Mouse (Mus musculus) erythroblast, embryonic 14.5 days (primary cell): Measurements from ENCODE around the gene Klk1b21. TPM values are rescaled to one million over a fixed set of nuclear protein-coding genes. Genes with fewer than 3 reads are reported as not detected.
"Not testable (repeated sequence)": the region's sequence is repeated elsewhere in the genome, so short reads cannot be mapped to it uniquely, and the experiment has no call there.

Experiments used
- H3K27me3 ChIP-seq: 2 replicates; pipeline ENCODE4 v1.6.1; 2012; ENCODE audit warnings: inconsistent platforms; ENCODE audit not compliant: control insufficient read depth
- H3K36me3 ChIP-seq: 2 replicates; pipeline ENCODE4 v1.6.1; 2012; ENCODE audit warnings: mild to moderate bottlenecking, inconsistent platforms; ENCODE audit not compliant: control insufficient read depth
- H3K4me1 ChIP-seq: 2 replicates; pipeline ENCODE4 v1.6.1; 2012; ENCODE audit warnings: inconsistent platforms; ENCODE audit not compliant: control insufficient read depth
- H3K4me3 ChIP-seq: replicated peaks from 2 replicates; pipeline ENCODE3; 2012; ENCODE audit warnings: moderate library complexity, mild to moderate bottlenecking, inconsistent platforms
- H3K9me3 ChIP-seq: 2 replicates; pipeline ENCODE4 v1.6.1; 2012; ENCODE audit warnings: low read length, inconsistent platforms, mixed read lengths; ENCODE audit not compliant: control insufficient read depth
- GATA1 ChIP-seq: IDR thresholded peaks from 2 replicates; pipeline ENCODE4 v1.6.1; 2012; ENCODE audit warnings: low read length, inconsistent platforms, mixed read lengths
- TAL1 ChIP-seq: IDR thresholded peaks from 3 replicates; pipeline ENCODE4 v1.6.1; 2012; ENCODE audit warnings: low read length, inconsistent platforms, mixed read lengths
- polyA plus RNA-seq: library from polyadenylated mRNA; stranded (reverse); fragments of >175 nt; gene quantifications from 2 replicates; pipeline ENCODE4 v1.2.3, GENCODE M21; 2012

Klk1b21 gene
- polyA plus RNA-seq: not detected in 2 replicates

- H3K9me3 ChIP-seq, H3K27me3 ChIP-seq, H3K4me1 ChIP-seq, H3K36me3 ChIP-seq, H3K4me3 ChIP-seq: not testable (repeated sequence)
Measured at GRCm38 (mm10) chr7:44102028-44102427, at the start of gene Klk1b21. TSS of gene Klk1b21 (plus strand) at chr7:44102328.

DNA sequence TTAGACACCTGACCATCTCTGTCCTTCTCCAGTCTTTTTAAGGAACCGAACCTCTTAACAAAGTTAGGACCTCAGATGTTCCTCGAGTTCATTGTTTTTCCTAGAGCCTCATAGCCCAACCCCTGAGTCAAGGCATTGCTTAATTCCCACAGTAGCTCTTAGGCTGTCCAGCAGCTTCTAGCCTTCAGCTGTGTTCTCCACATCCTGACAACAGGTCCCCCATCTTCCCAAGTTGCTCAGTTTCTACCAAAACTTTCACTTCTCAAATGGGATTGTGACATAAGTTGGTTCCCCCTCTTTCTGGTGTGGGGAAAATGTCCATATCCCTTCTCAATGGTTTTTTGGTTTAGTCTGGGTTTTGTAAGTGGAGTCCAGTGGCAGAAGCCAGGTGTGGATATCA, 30.0 kb upstream of the Klk1b21 start:
- Histone ChIP-seq H3K27me3 (no peaks in the 10 kb centered on the region), H3K36me3 (no peaks in the 10 kb centered on the region), H3K4me1 (no peaks in the 10 kb centered on the region), H3K4me3 (no peak overlapping the region), H3K9me3 (peaks cover 3% of the 10 kb centered on the region; the same call in 1 of the 2 replicates)
- TF ChIP-seq GATA1 (no peak), TAL1 (no peak)

- Histone ChIP-seq H3K4me1 (no peaks in the 10 kb centered on the region), H3K4me3 (no peak overlapping the region), H3K36me3 (no peaks in the 10 kb centered on the region), H3K9me3 (peaks cover 3% of the 10 kb centered on the region; the same call in 1 of the 2 replicates), H3K27me3 (no peaks in the 10 kb centered on the region)
- no peak for TF ChIP-seq TAL1
Measured at GRCm38 (mm10) chr7:44077703-44078102, 24.4 kb upstream of the Klk1b21 start.

- Histone ChIP-seq H3K4me3 (no peak overlapping the region), H3K36me3 (no peaks in the 10 kb centered on the region), H3K4me1 (no peaks in the 10 kb centered on the region), H3K27me3 (no peaks in the 10 kb centered on the region), H3K9me3 (no peaks in the 10 kb centered on the region; the same call in 1 of the 2 replicates)
- TF ChIP-seq GATA1: no peak
- TF ChIP-seq TAL1: no peak
Measured at GRCm38 (mm10) chr7:44096111-44096510, 6.0 kb upstream of the Klk1b21 start.

GRCm38 (mm10) chr7:44112373-44112772, 10.2 kb downstream of the Klk1b21 start, which contains the start of gene Klk1b22:
TSS of gene Klk1b22 (plus strand) at chr7:44112673.
- no peak for TF ChIP-seq GATA1
- no peak for TF ChIP-seq TAL1
- Histone ChIP-seq H3K4me1 (no peaks in the 10 kb centered on the region), H3K36me3 (no peaks in the 10 kb centered on the region), H3K4me3 (no peak within 1 kb of the TSS), H3K27me3 (no peaks in the 10 kb centered on the region), H3K9me3 (no peaks in the 10 kb centered on the region)

GRCm38 (mm10) chr7:44123445-44123844, 21.3 kb downstream of the Klk1b21 start:
- TF ChIP-seq GATA1 (no peak), TAL1 (no peak)
- no peaks in the 10 kb centered on the region for H3K4me1 ChIP-seq

GRCm38 (mm10) chr7:44136467-44136866, 34.3 kb downstream of the Klk1b21 start, which contains the start of gene Klk1b16:
TSS of gene Klk1b16 (plus strand) at chr7:44136767.
- no peaks in the 10 kb centered on the region for H3K4me1 ChIP-seq
- no peaks in the 10 kb centered on the region for H3K36me3 ChIP-seq
- no peak for TF ChIP-seq GATA1
- no peak for TF ChIP-seq TAL1
- H3K9me3 ChIP-seq: no peaks in the 10 kb centered on the region
- no peaks in the 10 kb centered on the region for H3K27me3 ChIP-seq
- H3K4me3 ChIP-seq: no peak within 1 kb of the TSS

More at GRCm38 (mm10) chr7:44123445-44123844, 21.3 kb downstream of the Klk1b21 start:
- no peaks in the 10 kb centered on the region for H3K36me3 ChIP-seq
- H3K27me3 ChIP-seq: no peaks in the 10 kb centered on the region
- H3K4me3 ChIP-seq: no peak overlapping the region
- peaks cover 4% of the 10 kb centered on the region; the same call in 1 of the 2 replicates for H3K9me3 ChIP-seq

Other genes starting within 250 kb of the Klk1b21 start
- not detected in 2 replicates for gene Klk4, start 221.2 kb upstream of the Klk1b21 start, polyA plus RNA-seq
- gene Klk15, start 168.6 kb upstream of the Klk1b21 start, polyA plus RNA-seq: not detected in 2 replicates
- not detected in 2 replicates for gene Klk1b8, start 151.7 kb upstream of the Klk1b21 start, polyA plus RNA-seq
- gene Klk1b1, start 135.6 kb upstream of the Klk1b21 start, polyA plus RNA-seq: not detected in 2 replicates
- gene Klk1b9, start 126.3 kb upstream of the Klk1b21 start, polyA plus RNA-seq: not detected in 2 replicates
- gene Klk1b11, start 106.5 kb upstream of the Klk1b21 start, polyA plus RNA-seq: not detected in 2 replicates
- not detected in 2 replicates for gene Klk1b26, start 90.2 kb upstream of the Klk1b21 start, polyA plus RNA-seq
- gene Klk1b27, start 50.0 kb upstream of the Klk1b21 start, polyA plus RNA-seq: not detected in 2 replicates
- gene Klk1b22, start 10.3 kb downstream of the Klk1b21 start, polyA plus RNA-seq: not detected in 2 replicates
- gene Klk1b16, start 34.4 kb downstream of the Klk1b21 start, polyA plus RNA-seq: not detected in 2 replicates
- not detected in 2 replicates for gene Klk1b24, start 85.9 kb downstream of the Klk1b21 start, polyA plus RNA-seq
- not detected in 2 replicates for gene Klk1b3, start 95.9 kb downstream of the Klk1b21 start, polyA plus RNA-seq
- not detected in 2 replicates for gene Klk1b4, start 105.1 kb downstream of the Klk1b21 start, polyA plus RNA-seq
- gene Klk1b5, start 113.6 kb downstream of the Klk1b21 start, polyA plus RNA-seq: not detected in 2 replicates
- gene Klk1, start 123.0 kb downstream of the Klk1b21 start, polyA plus RNA-seq: not detected in 2 replicates
- gene Gm36864, start 133.8 kb downstream of the Klk1b21 start, polyA plus RNA-seq: not detected in 2 replicates
- gene 1700028J19Rik, start 144.4 kb downstream of the Klk1b21 start, polyA plus RNA-seq: 0.18 TPM in 1 of 2 replicates, not detected in the other
- 5.6 and 5.9 TPM in 2 replicates for gene 2410002F23Rik, start 144.4 kb downstream of the Klk1b21 start, polyA plus RNA-seq
- gene Acp4, start 155.1 kb downstream of the Klk1b21 start, polyA plus RNA-seq: not detected in 2 replicates
- not detected in 2 replicates for gene Gm15517, start 159.1 kb downstream of the Klk1b21 start, polyA plus RNA-seq
- gene Clec11a, start 204.6 kb downstream of the Klk1b21 start, polyA plus RNA-seq: 0.01 TPM in 1 of 2 replicates, not detected in the other
- gene Shank1, start 207.9 kb downstream of the Klk1b21 start, polyA plus RNA-seq: 0.01 TPM in 2 replicates